Mouse (Mus musculus): ENCODE data around the gene Iqcn. TPM values are rescaled to one million over a fixed set of nuclear protein-coding genes. Genes with fewer than 3 reads are reported as not detected.

Iqcn gene
- total RNA-seq, 1 experiment from 2014 or later, result not detected

DNA sequence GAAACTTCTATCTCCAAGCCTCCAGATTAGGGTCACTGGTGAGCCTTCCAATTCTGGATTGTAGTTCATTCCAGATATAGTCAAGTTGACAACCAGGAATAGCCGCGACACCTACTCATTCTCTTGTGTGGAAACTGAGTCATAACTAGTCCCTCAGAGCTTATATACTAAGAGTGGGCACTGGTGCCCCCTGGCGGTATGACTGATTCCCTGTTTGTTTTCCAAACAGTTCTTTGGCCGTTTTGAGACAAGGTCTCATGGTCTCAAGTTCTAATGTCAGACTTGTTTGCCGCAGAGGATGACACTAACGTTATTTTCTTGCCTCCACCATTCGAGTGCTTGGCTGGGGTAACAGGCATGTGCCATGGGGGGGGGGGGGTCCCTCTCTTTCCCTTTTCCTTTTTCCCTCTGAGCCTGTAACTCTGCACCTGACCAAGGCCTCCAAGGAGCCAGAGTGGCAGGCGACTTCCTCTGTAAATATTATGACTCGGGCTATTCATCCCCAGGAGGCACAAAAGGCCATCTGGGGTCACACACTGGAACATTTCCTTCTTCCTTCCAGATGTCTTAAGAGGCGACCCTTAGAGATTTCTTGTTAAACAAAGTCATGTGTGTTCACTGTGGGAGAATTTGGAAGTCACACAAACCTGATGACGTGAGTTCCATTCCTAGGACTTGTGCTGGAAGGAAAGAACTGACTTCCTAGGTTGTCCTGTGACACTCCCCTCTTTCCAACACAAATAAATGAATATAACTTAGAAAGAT, 48.9 kb downstream of the Iqcn start:
- ATAC-seq (replicated peaks; ENCODE audit: low read depth, poor library complexity, severe bottlenecking), result no peak

DNA sequence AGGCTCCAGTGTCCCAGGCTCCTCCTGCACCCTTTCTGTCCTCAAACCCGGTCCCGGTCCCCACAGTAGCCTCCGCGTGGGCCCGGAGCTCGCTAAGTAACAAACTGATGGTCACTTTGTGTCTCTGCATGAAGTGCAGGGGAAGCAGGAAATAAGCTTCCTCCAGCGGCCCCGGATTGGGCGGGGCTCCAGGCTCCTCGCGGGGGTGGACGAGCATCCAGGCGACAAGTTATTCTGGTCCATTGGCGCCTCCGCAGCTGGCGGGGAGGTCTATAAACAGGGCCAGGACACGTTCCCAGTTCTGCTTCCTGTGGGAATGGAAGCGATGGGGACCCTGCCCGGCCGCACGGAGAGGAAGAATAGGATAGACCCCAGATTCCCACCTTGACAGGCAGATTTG, 49.9 kb downstream of the Iqcn start:
- ATAC-seq (replicated peaks; ENCODE audit: low read depth, poor library complexity, severe bottlenecking), result no peak

DNA sequence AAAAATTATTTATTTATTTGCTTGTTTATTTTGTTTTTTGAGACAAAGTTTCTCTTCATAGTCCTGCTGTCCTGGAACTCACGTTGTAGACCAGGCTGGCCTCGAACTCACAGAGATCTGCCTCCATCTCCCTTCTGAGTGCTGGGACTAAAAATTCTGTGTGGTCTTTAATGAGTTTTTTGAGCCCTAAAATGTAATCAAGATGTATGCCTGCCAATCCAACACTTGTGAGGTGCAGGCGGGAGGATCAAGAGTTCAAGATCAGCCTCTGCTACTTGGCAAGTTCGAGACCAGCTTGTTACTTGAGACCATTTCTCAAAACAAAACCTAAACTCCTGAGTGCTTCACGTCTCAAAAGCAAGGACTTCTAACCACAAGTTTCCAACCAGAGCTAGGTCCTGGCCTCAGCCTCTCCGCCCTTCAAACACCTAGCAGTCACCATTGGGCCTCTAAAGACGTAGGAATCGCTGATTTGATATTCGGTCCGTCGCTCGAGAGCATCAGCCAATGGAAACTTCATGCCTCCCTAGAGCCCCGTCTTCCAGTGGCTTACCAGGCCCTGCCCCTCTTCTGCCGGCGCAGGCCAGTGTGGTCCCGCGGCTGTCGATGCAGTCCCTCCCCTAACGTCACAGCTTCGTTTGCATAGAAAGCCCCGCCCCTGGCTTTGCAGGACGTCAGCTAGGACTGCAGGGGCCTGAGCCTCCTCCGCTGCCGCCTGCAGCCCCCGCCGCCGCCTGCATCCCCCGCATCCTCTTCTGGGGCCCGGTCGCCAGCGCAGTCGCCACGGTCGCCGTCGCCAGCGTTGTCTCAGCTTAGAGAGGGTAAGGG, 51.0 kb downstream of the Iqcn start, which contains the start of gene Rab3a:
Gene Rab3a (plus strand): TSS at position 637 of the 828 bp plus-strand sequence.
- ATAC-seq (replicated peaks; ENCODE audit: low read depth, poor library complexity, severe bottlenecking), result peak; percentile 93

DNA sequence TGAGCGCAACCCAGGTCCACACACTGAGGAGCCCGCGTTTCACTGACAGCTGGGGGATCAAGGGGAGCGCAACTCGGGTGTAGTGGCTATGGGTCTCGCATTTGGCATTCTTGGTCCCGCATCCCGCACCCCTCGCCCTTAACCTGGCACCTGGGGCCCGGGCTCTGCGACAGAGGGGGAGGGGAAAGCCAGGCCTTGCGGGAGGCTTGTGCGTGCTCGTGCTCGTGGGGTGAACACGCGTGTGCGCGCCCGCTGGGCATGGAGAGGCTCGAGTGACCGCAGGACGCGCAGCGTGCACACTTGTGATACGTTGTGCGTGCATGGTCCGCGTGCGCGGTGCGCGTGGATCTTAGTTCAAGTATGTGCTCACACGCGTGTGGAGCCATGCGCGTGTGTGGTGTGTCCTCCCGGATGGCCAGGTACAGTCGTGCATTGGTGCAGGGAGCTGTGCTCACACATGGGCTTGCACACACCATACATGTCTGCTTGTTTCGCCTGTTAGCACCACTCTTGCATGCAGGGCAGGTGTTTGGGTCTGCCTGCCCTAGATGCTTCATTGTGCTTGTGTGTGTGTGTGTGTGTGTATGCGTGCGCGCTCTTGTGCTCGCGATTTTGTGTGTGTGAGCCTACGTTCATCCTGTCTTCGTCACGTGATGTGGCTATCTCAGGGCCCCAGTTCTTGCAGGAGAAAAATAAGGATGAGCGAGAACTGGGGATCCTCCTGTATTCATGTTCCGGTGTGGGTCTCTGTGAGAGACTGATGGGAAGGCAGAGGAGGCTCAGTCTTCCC, 51.8 kb downstream of the Iqcn start:
- ATAC-seq (replicated peaks; ENCODE audit: low read depth, poor library complexity, severe bottlenecking), result no peak

DNA sequence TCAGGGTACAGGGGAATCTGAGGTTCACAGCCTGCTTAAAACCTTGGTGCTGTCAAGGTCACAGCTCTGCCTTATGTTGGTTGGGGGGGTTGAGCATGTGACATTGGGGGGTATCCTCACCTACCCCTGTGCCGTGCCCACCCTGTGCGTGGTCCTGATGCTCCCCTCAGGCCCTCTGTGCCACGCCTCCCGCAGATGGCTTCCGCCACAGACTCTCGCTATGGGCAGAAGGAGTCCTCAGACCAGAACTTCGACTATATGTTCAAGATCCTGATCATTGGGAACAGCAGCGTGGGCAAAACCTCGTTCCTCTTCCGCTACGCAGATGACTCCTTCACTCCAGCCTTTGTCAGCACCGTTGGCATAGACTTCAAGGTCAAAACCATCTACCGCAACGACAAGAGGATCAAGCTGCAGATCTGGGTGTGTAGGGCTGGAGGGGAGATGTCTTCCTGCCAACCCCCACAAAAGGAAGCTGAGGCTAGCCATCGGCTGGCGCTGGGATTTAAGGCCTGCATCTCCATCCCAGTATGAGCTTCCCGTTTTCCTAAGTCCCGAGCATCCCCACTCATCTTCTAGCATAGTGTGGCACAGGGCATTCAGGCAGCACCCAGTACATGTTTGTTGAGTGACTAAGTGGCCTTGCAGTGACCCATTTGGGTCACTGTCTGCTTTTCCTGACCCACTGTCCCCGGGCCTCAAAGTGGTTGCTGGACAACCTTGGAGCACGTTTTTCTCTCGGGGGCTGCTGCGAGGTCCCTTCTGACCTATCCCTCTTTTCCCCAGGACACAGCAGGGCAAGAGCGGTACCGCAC, 52.6 kb downstream of the Iqcn start:
- ATAC-seq (replicated peaks; ENCODE audit: low read depth, poor library complexity, severe bottlenecking), result no peak

DNA sequence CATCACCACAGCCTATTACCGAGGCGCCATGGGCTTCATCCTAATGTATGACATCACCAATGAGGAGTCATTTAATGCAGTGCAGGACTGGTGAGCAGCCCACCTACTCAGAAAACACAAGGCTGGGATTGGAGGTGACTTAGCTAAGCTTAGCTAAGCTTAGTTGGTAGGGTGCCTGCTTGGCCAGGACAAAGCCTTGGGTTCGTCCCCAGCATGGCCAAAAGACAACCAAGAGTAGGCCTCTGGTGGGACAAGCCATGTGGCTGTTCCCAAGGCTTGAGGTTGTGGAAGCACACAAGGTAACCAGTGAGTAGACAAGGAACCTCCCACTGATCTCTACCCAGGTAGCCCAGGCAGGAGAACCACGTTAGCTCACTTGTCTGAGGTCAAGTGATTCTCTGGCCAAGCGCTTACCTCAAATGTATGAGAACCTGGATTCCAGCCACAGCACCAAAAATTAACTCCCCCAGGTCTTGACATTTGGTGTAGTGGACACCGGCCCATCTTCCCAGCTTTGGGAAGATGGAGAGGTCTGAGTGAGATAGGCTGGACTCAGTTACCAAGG, 53.3 kb downstream of the Iqcn start:
- no peak for ATAC-seq (replicated peaks; ENCODE audit: low read depth, poor library complexity, severe bottlenecking)

DNA sequence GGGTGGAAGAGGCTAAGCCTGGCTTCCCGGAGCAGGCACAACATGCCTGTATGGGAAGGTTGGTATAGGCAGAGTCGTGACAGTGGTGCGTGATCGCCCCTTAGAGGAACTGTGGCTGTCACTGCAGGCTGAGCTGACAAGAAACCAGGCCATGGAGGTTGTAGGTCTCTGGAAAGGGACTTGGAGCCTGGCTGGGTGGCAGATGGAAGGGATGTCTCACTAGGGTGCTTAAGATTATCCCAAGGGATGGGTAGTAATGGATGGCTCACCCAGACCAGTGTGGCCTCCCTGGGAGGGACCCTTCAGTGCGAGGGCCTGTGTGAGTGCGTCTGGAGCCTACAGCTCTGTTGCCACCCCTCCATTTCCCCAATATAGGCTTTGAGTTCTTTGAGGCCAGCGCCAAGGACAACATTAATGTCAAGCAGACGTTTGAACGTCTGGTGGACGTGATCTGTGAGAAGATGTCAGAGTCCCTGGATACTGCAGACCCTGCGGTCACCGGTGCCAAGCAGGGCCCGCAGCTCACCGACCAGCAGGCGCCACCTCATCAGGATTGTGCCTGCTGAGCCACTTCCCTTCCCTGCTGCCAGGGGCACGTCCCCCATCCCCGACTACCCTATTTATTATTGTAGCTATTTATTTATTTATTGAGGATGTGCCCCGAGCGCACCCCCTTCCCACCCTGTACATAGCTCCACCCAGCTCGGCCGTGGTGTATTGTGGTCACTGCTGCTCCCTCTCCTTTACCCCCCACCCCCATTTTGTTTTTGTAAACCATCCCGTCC, 54.5 kb downstream of the Iqcn start:
- no peak for ATAC-seq (replicated peaks; ENCODE audit: low read depth, poor library complexity, severe bottlenecking)

DNA sequence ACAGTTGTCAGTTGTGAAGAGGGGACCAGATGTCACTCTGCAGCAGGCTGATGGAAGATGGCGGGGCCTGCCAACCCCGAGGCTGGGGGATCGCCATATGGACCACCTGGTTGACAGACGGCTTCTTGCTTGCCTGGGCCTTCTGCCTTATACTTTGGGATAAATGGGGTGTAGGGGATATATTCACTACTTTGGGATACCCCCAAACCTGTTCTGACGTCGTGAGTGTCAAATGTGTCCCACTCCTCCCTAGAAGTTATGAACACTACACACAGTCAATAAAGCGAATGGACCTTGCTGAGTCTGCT, 55.0 kb downstream of the Iqcn start:
- no peak for ATAC-seq (replicated peaks; ENCODE audit: low read depth, poor library complexity, severe bottlenecking)

DNA sequence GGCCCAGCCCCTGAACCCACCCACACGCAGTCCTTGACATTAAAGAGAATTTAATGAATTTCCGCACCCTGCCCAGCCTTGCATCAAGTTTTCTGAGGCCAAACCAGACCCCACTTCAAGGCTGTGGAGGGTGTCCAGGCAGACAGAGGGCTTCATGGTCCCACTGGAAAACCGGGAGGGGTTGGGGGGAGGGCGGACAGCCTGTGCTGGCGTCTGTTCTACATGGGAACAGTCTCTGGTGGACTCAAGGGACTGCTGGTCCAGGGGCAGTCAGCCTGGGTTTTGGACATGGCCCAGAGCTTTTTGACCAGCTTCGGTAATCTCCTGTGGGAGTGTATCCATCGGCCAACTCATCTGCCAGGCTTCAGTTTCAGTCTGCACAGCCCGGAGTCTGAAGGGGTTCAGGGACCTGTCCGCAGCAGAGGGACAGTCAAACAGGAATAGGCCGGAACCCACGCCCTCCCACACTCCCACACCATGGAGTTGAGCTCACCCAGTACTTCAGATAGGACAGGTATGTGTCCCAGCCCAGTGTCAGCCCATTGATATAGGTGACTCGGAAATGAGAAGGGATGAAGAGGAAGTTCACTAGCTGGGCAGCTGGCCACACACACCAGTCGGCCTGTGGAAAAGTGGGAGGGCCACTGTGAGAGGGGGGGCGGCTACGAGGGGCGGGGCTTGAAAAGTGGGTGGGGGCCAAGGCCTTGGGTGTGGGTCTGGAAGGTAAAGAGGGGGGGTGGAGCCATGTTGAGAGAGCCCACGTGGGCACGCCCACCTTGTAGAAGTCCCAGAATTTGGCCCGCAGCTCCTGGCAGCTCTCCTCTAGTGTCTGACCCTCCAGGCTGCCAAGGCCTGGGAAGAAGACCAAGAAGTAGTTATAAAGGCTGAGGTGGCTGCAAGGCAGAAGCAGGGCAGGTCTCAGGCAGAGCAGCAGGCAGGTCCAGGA, 55.6 kb downstream of the Iqcn start:
- no peak for ATAC-seq (replicated peaks; ENCODE audit: low read depth, poor library complexity, severe bottlenecking)

DNA sequence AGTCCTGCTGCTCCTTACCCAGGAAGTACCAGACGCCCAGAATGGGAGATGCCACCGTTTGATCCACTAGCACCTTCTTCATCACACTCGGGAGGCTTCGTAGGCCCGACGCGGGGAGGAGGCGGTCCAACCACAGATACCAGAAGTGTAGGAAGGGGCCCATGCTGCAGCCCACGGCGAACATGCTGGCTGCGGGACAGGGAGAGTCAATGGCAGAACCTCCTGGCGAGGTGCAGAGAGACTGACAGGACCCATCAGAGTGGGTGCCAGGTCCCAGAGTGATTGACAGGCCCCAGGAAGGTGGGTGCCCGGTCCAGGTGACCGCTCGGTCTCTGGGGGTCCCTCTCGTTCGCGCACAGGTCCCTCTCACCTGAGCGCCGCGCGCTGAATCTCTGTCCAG, 57.1 kb downstream of the Iqcn start:
- no peak for ATAC-seq (replicated peaks; ENCODE audit: low read depth, poor library complexity, severe bottlenecking)

DNA sequence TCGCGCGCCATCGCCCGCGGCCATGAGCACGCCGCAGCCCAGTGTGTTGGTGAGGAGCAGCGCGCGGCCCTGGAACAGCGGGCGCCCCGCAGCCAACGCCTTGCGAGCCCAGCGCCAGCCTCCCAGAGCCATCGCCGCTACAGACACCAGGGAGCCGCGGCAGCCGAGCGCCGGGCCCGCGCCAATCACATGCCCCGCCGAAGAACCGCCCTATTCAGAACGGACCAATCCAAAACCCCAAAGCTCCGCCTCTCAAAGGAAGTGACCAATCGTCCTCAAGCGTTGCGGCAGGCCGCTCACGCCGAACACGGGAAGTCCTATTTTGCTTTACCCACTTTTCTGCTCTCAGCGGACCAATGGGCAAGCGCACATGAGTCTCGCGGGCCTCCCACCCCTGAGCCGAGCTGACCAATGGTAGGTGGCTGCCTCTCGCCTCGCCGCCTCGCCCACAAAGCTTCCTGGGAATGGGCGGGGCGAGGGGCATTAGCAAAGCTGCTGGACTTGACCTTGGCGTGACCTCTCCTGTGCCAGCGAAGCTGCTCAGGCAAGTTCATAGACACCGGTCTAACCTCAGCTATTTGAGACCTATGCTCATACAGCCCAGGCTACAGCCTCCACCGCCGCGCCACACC, 57.6 kb downstream of the Iqcn start, which contains the start of gene Mpv17l2:
Gene Mpv17l2 (minus strand): TSS at position 172 of the 632 bp plus-strand sequence.
- ATAC-seq (replicated peaks; ENCODE audit: low read depth, poor library complexity, severe bottlenecking), result peak; percentile 88

DNA sequence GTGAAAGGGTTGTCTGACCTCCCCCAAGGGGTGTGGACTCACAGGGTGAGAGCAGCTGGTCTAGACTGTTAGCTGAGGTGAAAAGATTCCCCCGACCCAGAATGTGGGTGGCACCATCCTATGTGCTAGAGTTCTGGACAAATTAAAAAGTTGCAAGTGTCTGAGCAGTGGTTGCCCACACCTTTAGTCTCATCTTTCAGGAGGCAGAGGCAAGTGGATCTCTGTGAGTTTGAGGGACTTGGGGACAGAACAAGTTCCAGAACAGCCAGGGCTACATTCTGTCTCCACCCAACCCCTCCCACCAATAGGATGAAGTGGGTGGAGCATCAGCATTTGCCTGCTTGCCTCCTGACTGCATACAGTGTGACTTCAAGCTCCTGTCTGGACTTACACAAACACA, 58.9 kb downstream of the Iqcn start:
- ATAC-seq (replicated peaks; ENCODE audit: low read depth, poor library complexity, severe bottlenecking), result no peak

DNA sequence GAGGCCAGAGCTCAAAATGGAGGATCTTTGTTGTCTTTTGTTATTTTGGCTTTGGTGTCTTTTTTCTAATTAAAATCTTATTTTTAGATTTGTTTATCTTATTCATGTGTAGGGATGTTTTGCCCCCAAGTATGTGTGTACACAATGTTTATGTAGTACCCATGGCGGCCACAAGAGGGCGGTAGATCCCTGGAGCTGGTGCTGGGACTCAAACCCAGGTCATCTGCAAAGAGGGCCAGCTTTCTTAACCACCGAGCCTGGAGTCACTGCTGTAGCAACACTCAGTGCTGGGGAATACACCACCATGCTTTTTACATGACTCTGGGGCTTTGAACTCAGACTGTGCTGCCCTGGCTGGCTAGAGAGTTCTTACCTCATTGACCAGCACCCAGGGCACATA, 60.1 kb downstream of the Iqcn start:
- no peak for ATAC-seq (replicated peaks; ENCODE audit: low read depth, poor library complexity, severe bottlenecking)

DNA sequence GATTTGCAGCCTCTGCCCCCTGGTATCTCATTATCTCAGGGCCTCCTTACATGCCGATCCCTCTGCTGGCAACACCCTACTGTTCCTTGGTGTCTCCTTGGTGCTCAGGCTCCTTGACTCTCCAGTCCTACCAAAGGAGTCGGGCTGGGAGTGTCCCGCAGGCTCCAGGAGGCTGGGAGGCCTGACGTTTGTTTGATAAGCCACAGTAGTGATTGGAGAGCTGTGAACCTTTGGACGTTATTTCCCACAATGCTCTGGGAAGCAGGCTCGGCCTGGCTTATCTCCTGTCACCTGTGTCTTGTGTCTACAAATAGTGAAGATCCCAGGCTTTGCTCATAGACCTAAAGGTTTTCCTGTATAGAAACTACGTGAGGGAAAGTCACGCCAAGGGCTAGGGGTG, 60.8 kb downstream of the Iqcn start:
- no peak for ATAC-seq (replicated peaks; ENCODE audit: low read depth, poor library complexity, severe bottlenecking)

DNA sequence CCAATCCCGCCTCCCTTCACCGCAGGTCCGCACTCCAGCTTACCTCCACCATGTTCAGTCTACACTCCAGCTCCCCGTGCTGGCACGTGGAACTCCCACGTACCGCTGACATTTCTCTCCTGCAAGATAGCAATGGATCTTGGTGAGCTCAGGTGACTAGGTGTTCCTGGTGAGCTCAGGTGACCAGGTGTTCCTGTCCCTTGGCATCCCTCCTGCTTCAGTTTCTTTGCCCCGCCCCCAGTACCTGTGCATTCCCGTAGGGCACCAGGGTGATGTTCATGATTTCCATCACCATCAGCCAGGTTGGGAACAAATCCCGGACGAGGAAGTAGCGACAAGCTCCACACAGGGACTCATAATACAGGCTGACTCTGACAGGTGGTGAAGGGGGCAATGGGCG, 61.4 kb downstream of the Iqcn start:
- no peak for ATAC-seq (replicated peaks; ENCODE audit: low read depth, poor library complexity, severe bottlenecking)

DNA sequence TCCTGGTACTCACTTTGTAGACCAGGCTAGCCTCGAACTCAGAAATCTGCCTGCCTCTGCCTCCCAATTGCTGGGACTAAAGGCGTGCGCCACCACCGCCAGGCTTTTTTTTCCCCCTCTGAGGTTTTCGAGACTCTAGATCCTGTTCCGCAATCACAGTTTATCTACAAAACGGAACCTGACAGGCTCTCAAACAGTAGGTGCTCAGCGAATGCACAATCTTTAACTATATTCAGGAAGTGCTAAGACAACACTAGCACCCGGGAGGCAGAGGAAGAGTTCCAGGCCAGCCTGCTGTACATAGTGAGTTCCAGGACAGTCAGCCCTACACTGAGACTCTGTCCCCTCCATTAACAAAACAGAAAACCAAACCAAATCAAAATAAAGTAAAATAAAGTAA, 62.1 kb downstream of the Iqcn start:
- no peak for ATAC-seq (replicated peaks; ENCODE audit: low read depth, poor library complexity, severe bottlenecking)

DNA sequence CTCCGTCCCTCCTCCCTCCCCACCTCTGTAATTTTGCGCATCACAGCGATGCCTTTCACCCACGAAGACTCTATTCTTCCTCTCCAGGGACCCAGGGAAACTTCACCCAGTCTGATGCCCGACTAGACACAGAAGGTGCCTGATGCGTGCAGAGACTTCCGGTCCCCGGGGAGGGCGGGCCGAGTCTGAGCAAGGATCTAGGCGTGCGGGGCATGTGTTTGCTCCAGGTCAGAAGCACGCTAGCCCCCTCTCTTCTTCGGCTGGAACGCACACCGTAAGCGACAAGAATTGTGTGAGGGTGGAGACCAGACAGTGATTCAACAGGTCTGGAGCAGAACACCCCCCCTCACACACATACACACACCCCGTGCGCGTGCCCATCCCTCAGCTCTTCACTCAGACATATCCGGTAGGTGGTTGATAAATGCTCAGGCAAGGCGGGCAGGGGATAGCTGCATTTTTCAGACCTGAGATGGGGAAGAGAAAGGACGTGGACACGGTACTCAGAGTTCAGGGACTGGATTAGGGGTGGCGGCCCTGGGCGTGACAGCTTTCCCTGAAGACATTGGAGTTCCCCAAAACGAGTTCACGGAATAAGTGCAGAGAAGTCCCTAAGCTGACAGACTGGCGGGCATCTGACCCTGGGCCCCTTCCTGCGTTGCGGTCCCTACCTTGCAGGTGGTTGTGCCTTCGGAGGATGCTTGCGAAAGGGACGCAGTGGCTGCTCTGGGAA, 62.7 kb downstream of the Iqcn start:
- 0 out of 2 replicates have a peak, but pooled peaks have one; percentile 6 for ATAC-seq (replicated peaks; ENCODE audit: low read depth, poor library complexity, severe bottlenecking)
